Comparison of ENCODE assay signal across 14 mouse cellular contexts in genomic region chr15:95005121-95005824, GRCm38 (mm10).
A peak's percentile ranks its signal among the peaks of the same experiment; 100 is the strongest.
DNase-seq lines count a peak whose midpoint lies in the region; ATAC-seq lines count a peak whose summit lies in the region.
"Had no signal": no experiment of that assay in that cellular context is flagged by ENCODE, and none has a peak within 500 bp of the region (broad histone marks: within the 10 kb centered on the region; RNA-seq: fewer than 3 reads in every experiment).

No protein-coding gene starts in this region.

- no peak overlapping the region for H3K4me2 ChIP-seq in embryonic facial prominence, embryonic 14.5 days (ENCODE audit: low read depth, low read length)
- no peak overlapping the region for H3K4me2 ChIP-seq in midbrain, embryonic 14.5 days (ENCODE audit: low read length)
- H3K4me2 ChIP-seq in midbrain, embryonic 16.5 days (ENCODE audit: low read length): no peak overlapping the region
- H3K4me2 ChIP-seq in kidney, embryonic 14.5 days (replicated peaks; ENCODE audit: low read depth, low read length): no peak overlapping the region

- peak; percentile 27 for DNase-seq in embryonic facial prominence, embryonic 14.5 days (ENCODE audit: low spot score)
- DNase-seq in embryonic facial prominence, embryonic 10.5 days (ENCODE audit: low spot score): no peak
- peak; percentile 46 for DNase-seq in midbrain, embryonic 14.5 days
- DNase-seq in cerebellum, adult 9-11 months: peak; percentile 56
- peak; percentile 27 for DNase-seq in layer of hippocampus, adult 9-11 months
- no peak for DNase-seq in adrenal gland, postnatal 36 days
- DNase-seq: gastrocnemius, postnatal 10 days; kidney, adult 8-10 months; lung, postnatal 10 days; thymus, postnatal 36 days had no signal

- H3K4me1 ChIP-seq in embryonic facial prominence, embryonic 14.5 days (ENCODE audit: control insufficient read depth, insufficient read depth, low read length): peaks cover 4% of the 10 kb centered on the region; the same call in 1 of the 2 replicates
- H3K4me1 ChIP-seq in embryonic facial prominence, embryonic 10.5 days: 0 out of 2 replicates have a peak, but pooled peaks cover 2% of the 10 kb centered on the region
- 0 out of 2 replicates have a peak, but pooled peaks cover 2% of the 10 kb centered on the region for H3K4me1 ChIP-seq in midbrain, embryonic 14.5 days (ENCODE audit: control insufficient read depth, insufficient read depth, low read length)
- H3K4me1 ChIP-seq in midbrain, embryonic 16.5 days (ENCODE audit: control insufficient read depth, insufficient read depth, low read length): peaks cover 3% of the 10 kb centered on the region; the same call in 1 of the 2 replicates
- no peaks in the 10 kb centered on the region for H3K4me1 ChIP-seq in kidney, embryonic 14.5 days (ENCODE audit: control insufficient read depth, insufficient read depth, low read length)
- H3K4me1 ChIP-seq: heart, embryonic 10.5 days had no signal

- ATAC-seq in embryonic facial prominence, embryonic 14.5 days (ENCODE audit: low read depth): no peak
- ATAC-seq in midbrain, embryonic 14.5 days (ENCODE audit: low FRiP score, low TSS enrichment): no peak
- no peak for ATAC-seq in midbrain, embryonic 16.5 days
- ATAC-seq in kidney, embryonic 14.5 days (ENCODE audit: low FRiP score, low TSS enrichment): no peak

- no peaks in the 10 kb centered on the region for H3K9me3 ChIP-seq in embryonic facial prominence, embryonic 14.5 days (ENCODE audit: control insufficient read depth, low read length)
- H3K9me3 ChIP-seq in embryonic facial prominence, embryonic 10.5 days: no peaks in the 10 kb centered on the region
- no peaks in the 10 kb centered on the region for H3K9me3 ChIP-seq in midbrain, embryonic 14.5 days (ENCODE audit: control insufficient read depth, low read length)
- H3K9me3 ChIP-seq in midbrain, embryonic 16.5 days (replicated peaks; ENCODE audit: control insufficient read depth, low read length, poor library complexity, severe bottlenecking): no peaks in the 10 kb centered on the region
- H3K9me3 ChIP-seq in kidney, embryonic 14.5 days (ENCODE audit: control insufficient read depth, low read length): no peaks in the 10 kb centered on the region
- H3K9me3 ChIP-seq: heart, embryonic 10.5 days had no signal

- H3K36me3 ChIP-seq in embryonic facial prominence, embryonic 14.5 days (ENCODE audit: control insufficient read depth, insufficient read depth, low read length): no peaks in the 10 kb centered on the region
- no peaks in the 10 kb centered on the region for H3K36me3 ChIP-seq in embryonic facial prominence, embryonic 10.5 days (replicated peaks)
- H3K36me3 ChIP-seq in midbrain, embryonic 14.5 days (ENCODE audit: control insufficient read depth, insufficient read depth, low read length): no peaks in the 10 kb centered on the region
- no peaks in the 10 kb centered on the region for H3K36me3 ChIP-seq in midbrain, embryonic 16.5 days (ENCODE audit: control insufficient read depth, insufficient read depth, low read length)
- H3K36me3 ChIP-seq in kidney, embryonic 14.5 days (ENCODE audit: control insufficient read depth, insufficient read depth, low read length): no peaks in the 10 kb centered on the region
- H3K36me3 ChIP-seq: heart, embryonic 10.5 days had no signal

- H3K27me3 ChIP-seq in embryonic facial prominence, embryonic 14.5 days (replicated peaks; ENCODE audit: control insufficient read depth, insufficient read depth, low read length): no peaks in the 10 kb centered on the region
- no peaks in the 10 kb centered on the region for H3K27me3 ChIP-seq in embryonic facial prominence, embryonic 10.5 days (replicated peaks; ENCODE audit: low read depth, poor library complexity, severe bottlenecking)
- H3K27me3 ChIP-seq in midbrain, embryonic 14.5 days (ENCODE audit: control insufficient read depth, insufficient read depth, low read length): no peaks in the 10 kb centered on the region
- no peaks in the 10 kb centered on the region for H3K27me3 ChIP-seq in midbrain, embryonic 16.5 days (ENCODE audit: control insufficient read depth, insufficient read depth, low read depth, low read length)
- no peaks in the 10 kb centered on the region for H3K27me3 ChIP-seq in kidney, embryonic 14.5 days (ENCODE audit: control insufficient read depth, insufficient read depth, low read length)

- no peak overlapping the region for H3K27ac ChIP-seq in embryonic facial prominence, embryonic 14.5 days (replicated peaks; ENCODE audit: low read depth, low read length)
- H3K27ac ChIP-seq in embryonic facial prominence, embryonic 10.5 days (replicated peaks): no peak overlapping the region
- H3K27ac ChIP-seq in midbrain, embryonic 14.5 days (replicated peaks; ENCODE audit: low read depth, low read length): peak overlapping the region; percentile 37; the same call in 1 of the 2 replicates
- no peak overlapping the region; the same call in 1 of the 2 replicates for H3K27ac ChIP-seq in midbrain, embryonic 16.5 days (ENCODE audit: low read length)
- H3K27ac ChIP-seq in kidney, embryonic 14.5 days (ENCODE audit: low read depth, low read length): no peak overlapping the region
- H3K27ac ChIP-seq: heart, embryonic 10.5 days; liver, embryonic 14.5 days had no signal

- no peak overlapping the region for H3K9ac ChIP-seq in embryonic facial prominence, embryonic 14.5 days (ENCODE audit: low read depth, low read length)
- no peak overlapping the region for H3K9ac ChIP-seq in midbrain, embryonic 14.5 days (replicated peaks; ENCODE audit: low read length)
- H3K9ac ChIP-seq in midbrain, embryonic 16.5 days (ENCODE audit: low read depth, low read length): no peak overlapping the region
- H3K9ac ChIP-seq in kidney, embryonic 14.5 days (ENCODE audit: low read depth, low read length): no peak overlapping the region
- H3K9ac ChIP-seq: liver, embryonic 14.5 days had no signal

- 48% methylated on average over 8 of the region's 8 CpGs for WGBS in embryonic facial prominence, embryonic 14.5 days
- 77% methylated on average over 8 of the region's 8 CpGs for WGBS in embryonic facial prominence, embryonic 10.5 days
- 63% methylated on average over 8 of the region's 8 CpGs for WGBS in midbrain, embryonic 14.5 days
- 39% methylated on average over 8 of the region's 8 CpGs for WGBS in midbrain, embryonic 16.5 days
- 75% methylated on average over 8 of the region's 8 CpGs for WGBS in kidney, embryonic 14.5 days

- H3K4me3 ChIP-seq in embryonic facial prominence, embryonic 14.5 days (ENCODE audit: low read depth, low read length): no peak overlapping the region
- no peak overlapping the region for H3K4me3 ChIP-seq in embryonic facial prominence, embryonic 10.5 days
- H3K4me3 ChIP-seq in midbrain, embryonic 14.5 days (replicated peaks; ENCODE audit: low read depth, low read length): no peak overlapping the region
- H3K4me3 ChIP-seq in midbrain, embryonic 16.5 days (ENCODE audit: low read depth, low read length): no peak overlapping the region
- no peak overlapping the region for H3K4me3 ChIP-seq in kidney, embryonic 14.5 days (ENCODE audit: low read length)
- H3K4me3 ChIP-seq: heart, embryonic 10.5 days had no signal

Comparison
In these comparisons a context has a peak if more than half of its experiments do, and no peak if none do; other contexts are left out.
1. DNase-seq: peak in embryonic facial prominence, embryonic 14.5 days (single experiment), midbrain, embryonic 14.5 days (single experiment), cerebellum, adult 9-11 months (single experiment) and layer of hippocampus, adult 9-11 months (single experiment); none in embryonic facial prominence, embryonic 10.5 days (single experiment) and adrenal gland, postnatal 36 days (0 of 2).